Mouse (Mus musculus) urinary bladder, adult 18-20 months (tissue): ENCODE results near the gene Rtp2.
"Not testable (repeated sequence)": the region's sequence is repeated elsewhere in the genome, so short reads cannot be mapped to it uniquely, and the experiment has no call there.

ENCODE experiments used
- DNase-seq, 2 experiments: peaks; one replicate each; pipeline ENCODE4 v3.0.0; 2022; ENCODE audit warnings: low spot score in 2 of 2, mixed read lengths in 2 of 2

Rtp2 gene

GRCm38 (mm10) chr16:23952101-23952727 is 20.0 kb upstream of the Rtp2 start:
- DNase-seq = no peak

- no peak for DNase-seq
Observed at GRCm38 (mm10) chr16:23947654-23948053, 15.5 kb upstream of the Rtp2 start.

- no peak for DNase-seq
Observed at GRCm38 (mm10) chr16:23944801-23945200, 12.6 kb upstream of the Rtp2 start.

- DNase-seq = no peak
Observed at GRCm38 (mm10) chr16:23934397-23934796, 2.2 kb upstream of the Rtp2 start.

- no peak for DNase-seq
Observed at GRCm38 (mm10) chr16:23931275-23931674, 919 bp downstream of the Rtp2 start.

GRCm38 (mm10) chr16:23930426-23931073 is 1.6 kb downstream of the Rtp2 start:
- no peak for DNase-seq

- no peak for DNase-seq
Observed at GRCm38 (mm10) chr16:23927301-23928114, 4.7 kb downstream of the Rtp2 start.

- DNase-seq = no peak
Observed at GRCm38 (mm10) chr16:23922906-23923305, 9.3 kb downstream of the Rtp2 start.

GRCm38 (mm10) chr16:23921697-23922096 is 10.5 kb downstream of the Rtp2 start:
- no peak for DNase-seq

- DNase-seq = no peak
Observed at GRCm38 (mm10) chr16:23919418-23919817, 12.8 kb downstream of the Rtp2 start.

- no peak for DNase-seq
Observed at GRCm38 (mm10) chr16:23913401-23913800, 18.8 kb downstream of the Rtp2 start.

GRCm38 (mm10) chr16:23912741-23913140 is 19.5 kb downstream of the Rtp2 start:
- no peak for DNase-seq

GRCm38 (mm10) chr16:23909015-23909354 is 23.2 kb downstream of the Rtp2 start:
- DNase-seq = not testable (repeated sequence)

GRCm38 (mm10) chr16:23908076-23909014 is 23.8 kb downstream of the Rtp2 start:
- not testable (repeated sequence) for DNase-seq

GRCm38 (mm10) chr16:23906586-23906985 is 25.6 kb downstream of the Rtp2 start:
- not testable (repeated sequence) for DNase-seq

GRCm38 (mm10) chr16:23901411-23901810 is 30.8 kb downstream of the Rtp2 start:
- DNase-seq = no peak

- no peak for DNase-seq
Observed at GRCm38 (mm10) chr16:23900061-23900460, 32.1 kb downstream of the Rtp2 start.

- DNase-seq = peak; percentile 50 to 73
Observed at GRCm38 (mm10) chr16:23898840-23899239, 33.4 kb downstream of the Rtp2 start.

GRCm38 (mm10) chr16:23897984-23898586 is 34.1 kb downstream of the Rtp2 start:
- DNase-seq = peak; percentile 35 to 47

- DNase-seq = no peak
Observed at GRCm38 (mm10) chr16:23897486-23897885, 34.7 kb downstream of the Rtp2 start.

- no peak for DNase-seq
Observed at GRCm38 (mm10) chr16:23895135-23895534, 37.1 kb downstream of the Rtp2 start.
